Mouse (Mus musculus) bone marrow, adult 2 months (tissue): ENCODE results near the gene Vmac.

Source experiments
- CTCF ChIP-seq: fragments of 200-500 bp; IDR thresholded peaks from 2 replicates; pipeline ENCODE4 v1.5.1; 2011; ENCODE audit warnings: low read length, control low read depth; ENCODE audit not compliant: control insufficient read depth, insufficient read depth
- POLR2A ChIP-seq: fragments of 200-500 bp; IDR thresholded peaks from 2 replicates; pipeline ENCODE4 v1.6.1; 2011; ENCODE audit warnings: low read depth, mild to moderate bottlenecking, control low read depth, low read length, borderline replicate concordance; ENCODE audit not compliant: control insufficient read depth

- TF ChIP-seq CTCF (no peak), POLR2A (no peak)
Measured at GRCm38 (mm10) chr17:56729151-56729550, 11.3 kb upstream of the Vmac start.
